Mouse (Mus musculus) MEL-GATA-1-ER (cell line): Measurements from ENCODE around the gene Zcchc10.

Experiments used
- DNase-seq: peaks from one replicate; pipeline ENCODE4 v3.0.0-alpha.2; 2012; ENCODE audit warnings: low read depth; ENCODE audit errors: extremely low read depth

The Zcchc10 gene

DNA sequence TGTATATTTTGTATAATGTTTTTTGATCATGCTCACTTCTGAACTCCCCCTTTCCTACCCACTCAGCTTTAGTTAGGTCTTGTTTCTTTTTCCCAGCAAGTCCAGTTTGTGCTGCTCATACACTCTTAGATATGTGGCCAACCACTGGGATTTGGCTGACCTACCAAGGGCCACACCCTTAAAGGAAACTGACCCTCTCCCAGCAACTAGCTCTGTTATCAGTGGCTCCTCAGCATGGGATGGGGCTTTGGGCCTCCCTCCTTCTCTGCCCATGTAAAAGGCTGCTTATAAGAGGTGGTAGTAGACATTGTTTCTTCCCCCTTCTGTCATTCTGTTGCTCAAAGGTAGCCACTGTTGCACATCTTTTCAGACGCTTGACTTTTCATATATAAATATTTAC is 54.4 kb downstream of the Zcchc10 start:
- DNase-seq = no peak
